Mouse (Mus musculus) forebrain, embryonic 10.5 days (tissue): ENCODE measurements around the gene Ctrc. TPM values are rescaled to one million over a fixed set of nuclear protein-coding genes. Genes with fewer than 3 reads are reported as not detected.
A peak's percentile ranks its signal among the peaks of the same experiment; 100 is the strongest.

Experiments
- DNase-seq: peaks from one replicate; pipeline ENCODE4 v3.0.0-alpha.2; 2017; ENCODE audit warnings: low spot score; ENCODE audit errors: extremely low spot score
- H3K27ac ChIP-seq: fragments of 300-500 bp; sonication (generic); 2 replicates; pipeline ENCODE4 v1.5.1; 2016; ENCODE audit warnings: mild to moderate bottlenecking
- H3K27me3 ChIP-seq: fragments of 300-500 bp; sonication (generic); 2 replicates; pipeline ENCODE4 v1.6.1; 2016; ENCODE audit warnings: mild to moderate bottlenecking; ENCODE audit not compliant: poor library complexity, severe bottlenecking
- H3K36me3 ChIP-seq: fragments of 300-500 bp; sonication (generic); replicated peaks from 2 replicates; pipeline ENCODE4 v1.6.1; 2016; ENCODE audit warnings: mild to moderate bottlenecking, moderate library complexity
- H3K4me1 ChIP-seq: fragments of 300-500 bp; sonication (generic); 2 replicates; pipeline ENCODE4 v1.6.1; 2016
- H3K4me3 ChIP-seq: fragments of 300-500 bp; sonication (generic); 2 replicates; pipeline ENCODE4 v1.5.1; 2016; ENCODE audit warnings: mild to moderate bottlenecking, moderate library complexity
- H3K9me3 ChIP-seq: fragments of 300-500 bp; sonication (generic); 2 replicates; pipeline ENCODE4 v1.6.1; 2016; ENCODE audit warnings: mild to moderate bottlenecking, moderate library complexity
- WGBS: fragments of 180-500 bp; shearing (Covaris S2); methylation state at CpG from one replicate; pipeline ENCODE4 v1.1.7; 2016; 5-methylcytosine and 5-hydroxymethylcytosine counted together
- polyA plus RNA-seq: library from polyadenylated mRNA; unstranded; fragments of >200 nt; fragmentation: Nextera tagmentation; extraction: Ambion mirVana; gene quantifications from 2 replicates; pipeline ENCODE4 v1.2.1, GENCODE M21; 2016

Gene Ctrc
- polyA plus RNA-seq, 1 experiment from 2014 or later = not detected

DNA sequence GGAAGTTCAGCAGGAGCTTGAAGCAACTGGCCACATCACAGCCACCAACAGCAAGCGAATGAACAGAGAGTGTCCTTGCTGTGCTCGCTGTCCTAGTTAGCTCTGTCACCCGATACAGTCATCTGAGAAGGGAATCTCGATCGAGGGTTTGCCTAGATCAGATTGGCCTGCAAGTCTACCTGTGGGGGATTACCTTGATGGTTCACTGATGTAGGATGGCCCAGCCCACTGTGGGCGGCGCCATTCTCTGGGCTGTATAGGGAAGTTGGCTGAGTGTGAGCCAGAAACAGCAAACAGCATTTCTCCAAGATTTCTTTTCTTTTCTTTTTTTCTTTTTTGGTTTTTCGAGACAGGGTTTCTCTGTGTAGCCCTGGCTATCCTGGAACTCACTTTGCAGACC, 18.3 kb upstream of the Ctrc start:
- H3K4me3 ChIP-seq = no peak overlapping the region
- H3K4me1 ChIP-seq = peaks cover 16% of the 10 kb centered on the region
- WGBS = 95% methylated on average over 8 of the region's 8 CpGs
- DNase-seq = no peak
- H3K27me3 ChIP-seq = no peaks in the 10 kb centered on the region
- no peak overlapping the region for H3K27ac ChIP-seq
- H3K9me3 ChIP-seq = no peaks in the 10 kb centered on the region
- peaks cover 28% of the 10 kb centered on the region for H3K36me3 ChIP-seq

DNA sequence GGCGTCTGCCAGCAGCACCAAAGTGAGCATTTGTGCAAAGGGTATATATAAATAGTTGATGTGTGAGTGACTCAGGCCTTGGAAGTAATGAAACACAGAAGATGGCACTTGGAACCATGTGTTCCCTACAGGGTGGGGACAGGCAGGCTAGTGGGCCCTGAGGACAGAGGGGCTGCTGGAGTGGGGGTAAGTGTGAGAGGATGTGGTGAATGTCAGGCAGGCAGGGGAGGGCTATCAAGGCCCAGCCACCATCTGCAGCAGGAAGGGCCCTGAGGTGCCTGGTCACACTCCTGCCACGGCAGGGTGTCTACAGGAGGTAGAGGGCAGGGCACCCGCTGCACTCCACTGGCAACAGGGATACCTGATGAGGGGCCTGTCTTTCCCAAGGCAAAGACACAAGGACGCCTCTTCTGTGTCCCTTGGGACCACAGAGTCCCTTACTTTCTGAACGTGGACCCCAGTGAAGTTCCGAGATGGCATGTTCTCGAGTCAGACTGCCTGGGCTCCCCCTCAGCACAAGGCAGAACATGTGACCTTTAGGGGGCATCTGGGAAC, 17.6 kb upstream of the Ctrc start:
- no peaks in the 10 kb centered on the region for H3K27me3 ChIP-seq
- H3K4me3 ChIP-seq = no peak overlapping the region
- H3K9me3 ChIP-seq = no peaks in the 10 kb centered on the region
- H3K4me1 ChIP-seq = peaks cover 16% of the 10 kb centered on the region
- DNase-seq = no peak
- WGBS = 89% methylated on average over 7 of the region's 7 CpGs
- H3K36me3 ChIP-seq = peaks cover 35% of the 10 kb centered on the region
- H3K27ac ChIP-seq = no peak overlapping the region

DNA sequence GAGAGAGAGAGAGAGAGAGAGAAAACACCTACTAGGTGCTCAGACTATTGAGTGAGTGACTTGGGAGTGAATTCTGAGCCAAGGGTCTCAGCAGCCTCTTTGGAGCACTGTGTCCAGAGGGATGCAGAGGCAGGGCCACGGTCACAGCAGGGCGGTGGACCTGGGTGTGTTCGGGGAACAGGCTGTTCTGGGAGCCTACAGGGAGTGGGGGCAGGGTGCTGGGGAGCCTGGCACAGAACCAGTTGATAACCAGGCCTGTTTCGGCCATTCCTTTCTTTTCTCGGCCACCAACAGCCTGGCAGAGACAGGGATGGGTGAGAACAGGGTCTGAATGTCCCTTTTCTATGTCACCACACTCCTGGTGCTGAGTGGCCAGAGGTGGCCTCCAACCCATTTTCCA, 16.7 kb upstream of the Ctrc start:
- H3K4me3 ChIP-seq = no peak overlapping the region
- H3K36me3 ChIP-seq = peaks cover 37% of the 10 kb centered on the region
- H3K4me1 ChIP-seq = peaks cover 13% of the 10 kb centered on the region
- H3K27ac ChIP-seq = no peak overlapping the region
- no peaks in the 10 kb centered on the region for H3K9me3 ChIP-seq
- 81% methylated on average over 5 of the region's 5 CpGs for WGBS
- no peaks in the 10 kb centered on the region for H3K27me3 ChIP-seq
- DNase-seq = no peak

DNA sequence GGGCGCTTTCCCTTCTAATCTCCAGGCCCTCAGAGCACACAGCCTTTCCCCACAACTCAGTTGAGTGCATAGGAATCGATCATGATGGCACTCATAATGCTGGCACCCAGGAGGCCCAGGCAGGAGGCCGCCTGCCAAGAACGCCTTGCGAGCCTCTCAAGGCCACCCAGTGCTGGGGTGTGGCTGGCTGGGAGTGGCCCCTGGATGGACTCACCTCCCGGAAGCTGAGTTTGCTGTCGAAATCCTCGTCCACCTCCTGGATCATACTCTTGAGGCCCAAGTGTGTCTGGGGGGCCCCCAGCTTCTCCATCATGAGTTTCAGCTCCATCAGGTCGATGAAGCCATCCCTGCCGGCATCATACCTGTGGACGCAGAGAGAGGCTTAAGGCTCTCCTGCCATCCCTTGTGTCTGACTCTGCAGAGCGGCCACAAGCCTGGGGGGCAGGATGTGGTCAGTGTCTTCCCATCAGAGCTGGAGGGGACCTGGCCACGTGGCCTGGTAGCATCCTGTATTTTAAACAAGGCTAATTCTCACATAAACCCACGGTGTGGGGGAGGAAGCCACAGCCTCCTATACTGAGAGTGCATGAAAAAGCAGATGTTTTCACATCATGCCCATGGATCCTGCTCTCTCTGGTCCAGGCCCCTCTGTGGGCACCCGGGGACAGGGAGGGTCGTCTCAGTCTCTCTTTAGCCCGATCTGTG, 15.6 kb upstream of the Ctrc start:
- no peaks in the 10 kb centered on the region for H3K27me3 ChIP-seq
- H3K4me1 ChIP-seq = peaks cover 6% of the 10 kb centered on the region
- 94% methylated on average over 17 of the region's 17 CpGs for WGBS
- H3K27ac ChIP-seq = peak overlapping the region; percentile 25; the same call in 1 of the 2 replicates
- no peaks in the 10 kb centered on the region for H3K9me3 ChIP-seq
- H3K36me3 ChIP-seq = peaks cover 37% of the 10 kb centered on the region
- DNase-seq = no peak
- no peak overlapping the region for H3K4me3 ChIP-seq

DNA sequence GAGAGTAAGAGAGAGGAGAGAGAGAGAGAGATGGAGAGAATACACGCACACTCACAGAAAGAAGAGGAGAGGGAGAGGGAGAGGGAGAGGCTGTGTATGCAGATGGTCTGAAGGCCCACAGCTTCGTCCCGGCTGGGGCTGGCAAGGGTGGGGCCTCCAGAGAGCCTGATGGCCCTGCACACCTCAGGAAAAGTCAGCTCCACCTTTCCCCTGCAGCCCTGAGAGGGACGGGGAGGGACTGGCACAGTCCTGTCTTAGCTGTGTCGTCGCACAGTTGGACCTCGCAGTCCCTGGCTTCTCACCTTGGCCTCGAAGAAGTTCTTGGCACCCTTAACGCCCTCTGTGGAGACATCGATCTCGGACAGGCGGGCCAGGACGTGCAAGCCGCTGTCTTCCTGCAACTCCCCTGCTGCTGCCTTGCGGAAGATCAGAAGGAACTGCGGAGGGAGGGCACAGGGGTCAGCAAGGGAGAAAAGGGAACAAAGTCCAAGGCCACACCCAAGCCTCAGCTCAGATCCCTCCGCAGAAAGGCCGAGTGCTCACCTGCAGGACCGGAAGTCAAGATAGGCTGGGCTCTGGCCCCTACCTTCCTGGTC, 14.2 kb upstream of the Ctrc start:
- peaks cover 35% of the 10 kb centered on the region for H3K36me3 ChIP-seq
- H3K27me3 ChIP-seq = no peaks in the 10 kb centered on the region
- H3K4me3 ChIP-seq = no peak overlapping the region
- H3K27ac ChIP-seq = no peak overlapping the region
- no peak for DNase-seq
- 0 out of 2 replicates have a peak, but pooled peaks cover 5% of the 10 kb centered on the region for H3K4me1 ChIP-seq
- 77% methylated on average over 19 of the region's 19 CpGs for WGBS
- no peaks in the 10 kb centered on the region for H3K9me3 ChIP-seq

DNA sequence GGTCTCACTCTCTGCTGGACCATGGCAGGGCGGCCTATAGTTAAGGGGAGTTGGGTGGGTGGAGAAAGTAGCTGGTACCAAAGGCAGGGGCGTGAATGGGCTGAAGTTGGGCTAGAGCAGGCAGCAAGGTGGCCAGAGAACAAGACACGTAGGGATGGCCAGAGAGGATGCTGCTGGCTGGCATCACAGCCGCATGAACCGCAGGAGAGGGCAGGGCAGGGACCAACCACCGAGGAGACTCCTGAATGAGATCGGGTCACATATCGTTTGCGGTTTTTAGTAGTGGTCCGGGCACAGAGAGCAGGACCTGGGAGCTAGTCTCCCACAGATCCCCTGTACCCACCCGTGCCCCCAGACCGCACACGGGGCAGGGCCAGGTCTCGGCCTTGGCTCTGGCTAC, 13.2 kb upstream of the Ctrc start:
- 93% methylated on average over 14 of the region's 14 CpGs for WGBS
- Histone ChIP-seq H3K9me3 (no peaks in the 10 kb centered on the region), H3K27ac (no peak overlapping the region), H3K27me3 (no peaks in the 10 kb centered on the region), H3K4me1 (0 out of 2 replicates have a peak, but pooled peaks cover 5% of the 10 kb centered on the region), H3K36me3 (peaks cover 30% of the 10 kb centered on the region), H3K4me3 (no peak overlapping the region)
- no peak for DNase-seq

DNA sequence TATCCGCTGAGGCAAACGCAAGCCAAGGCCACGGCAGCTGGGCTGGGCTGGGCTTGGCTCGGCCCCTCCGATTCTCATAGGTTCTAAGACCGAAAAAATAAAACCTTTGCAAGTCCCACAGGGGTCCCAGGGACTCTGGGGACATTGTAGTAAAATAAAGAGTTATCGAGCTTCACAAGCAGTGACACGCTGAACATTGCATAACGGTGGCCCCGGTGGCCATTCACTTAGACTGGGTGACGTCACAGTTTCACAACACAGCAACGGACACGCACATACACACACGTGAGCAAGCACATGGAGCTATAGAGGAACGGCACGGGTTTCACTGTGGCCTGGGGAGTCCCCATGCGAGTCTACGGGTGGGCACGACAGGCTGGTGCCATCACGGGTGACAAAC, 12.3 kb upstream of the Ctrc start:
- no peak for DNase-seq
- WGBS = 94% methylated on average over 20 of the region's 20 CpGs
- Histone ChIP-seq H3K27me3 (no peaks in the 10 kb centered on the region), H3K9me3 (peaks cover under 1% of the 10 kb centered on the region; the same call in 1 of the 2 replicates), H3K27ac (no peak overlapping the region), H3K4me1 (0 out of 2 replicates have a peak, but pooled peaks cover 5% of the 10 kb centered on the region), H3K4me3 (no peak overlapping the region), H3K36me3 (peaks cover 30% of the 10 kb centered on the region)

DNA sequence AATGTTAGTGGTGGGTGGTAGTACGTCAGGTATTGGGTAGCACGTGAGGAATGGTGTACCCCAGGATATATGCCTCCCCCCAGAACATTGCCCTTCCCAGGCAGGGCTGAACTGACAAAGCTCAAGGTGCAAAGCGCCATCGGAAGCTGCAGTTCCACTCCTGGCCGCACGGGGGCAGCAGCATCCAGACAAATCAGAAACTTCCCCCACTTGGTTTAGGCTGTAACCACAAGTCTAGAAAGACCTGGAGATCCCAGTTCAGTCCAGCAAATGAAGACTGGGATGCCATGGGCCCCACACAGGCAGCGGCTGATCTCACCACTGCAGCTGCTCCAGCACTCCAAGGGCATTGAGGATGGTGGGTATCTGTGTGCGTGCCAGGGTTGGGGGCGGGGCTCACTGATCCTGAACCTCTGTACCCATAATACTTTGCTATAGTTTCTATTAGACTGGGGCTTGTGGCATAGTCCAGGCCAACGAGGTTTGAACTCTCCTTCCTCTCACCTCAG, 11.3 kb upstream of the Ctrc start:
- Histone ChIP-seq H3K4me1 (0 out of 2 replicates have a peak, but pooled peaks cover 5% of the 10 kb centered on the region), H3K9me3 (peaks cover 6% of the 10 kb centered on the region; the same call in 1 of the 2 replicates), H3K27me3 (no peaks in the 10 kb centered on the region), H3K36me3 (peaks cover 30% of the 10 kb centered on the region), H3K27ac (peak overlapping the region; percentile 8; the same call in 1 of the 2 replicates), H3K4me3 (no peak overlapping the region)
- 22% methylated on average over 10 of the region's 10 CpGs for WGBS
- DNase-seq = peak; percentile 78

DNA sequence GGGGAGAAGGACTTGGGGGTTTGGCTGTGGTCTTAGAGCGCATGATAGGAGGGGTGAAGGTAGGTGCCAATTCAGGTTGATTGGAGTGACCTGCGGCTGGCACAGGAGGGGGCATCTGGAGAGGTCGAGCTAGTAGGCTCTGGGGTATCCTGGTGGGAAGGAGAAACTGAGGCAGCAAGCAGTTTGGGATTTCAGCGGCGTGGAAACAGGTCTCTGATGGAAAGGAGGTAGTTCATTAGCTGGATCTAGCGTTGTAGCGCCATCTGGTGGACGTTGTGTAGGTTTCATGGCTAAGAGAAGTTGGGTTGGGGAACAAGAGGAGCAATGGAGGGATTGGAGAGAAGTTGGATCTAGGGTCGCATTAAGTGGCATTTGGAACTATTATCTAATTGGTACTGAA, 7.3 kb upstream of the Ctrc start:
- Histone ChIP-seq H3K9me3 (peaks cover 6% of the 10 kb centered on the region; the same call in 1 of the 2 replicates), H3K27ac (no peak overlapping the region), H3K27me3 (no peaks in the 10 kb centered on the region), H3K4me1 (0 out of 2 replicates have a peak, but pooled peaks cover 3% of the 10 kb centered on the region), H3K4me3 (no peak overlapping the region), H3K36me3 (no peaks in the 10 kb centered on the region)
- peak; percentile 56 for DNase-seq
- WGBS = 81% methylated on average over 9 of the region's 9 CpGs

DNA sequence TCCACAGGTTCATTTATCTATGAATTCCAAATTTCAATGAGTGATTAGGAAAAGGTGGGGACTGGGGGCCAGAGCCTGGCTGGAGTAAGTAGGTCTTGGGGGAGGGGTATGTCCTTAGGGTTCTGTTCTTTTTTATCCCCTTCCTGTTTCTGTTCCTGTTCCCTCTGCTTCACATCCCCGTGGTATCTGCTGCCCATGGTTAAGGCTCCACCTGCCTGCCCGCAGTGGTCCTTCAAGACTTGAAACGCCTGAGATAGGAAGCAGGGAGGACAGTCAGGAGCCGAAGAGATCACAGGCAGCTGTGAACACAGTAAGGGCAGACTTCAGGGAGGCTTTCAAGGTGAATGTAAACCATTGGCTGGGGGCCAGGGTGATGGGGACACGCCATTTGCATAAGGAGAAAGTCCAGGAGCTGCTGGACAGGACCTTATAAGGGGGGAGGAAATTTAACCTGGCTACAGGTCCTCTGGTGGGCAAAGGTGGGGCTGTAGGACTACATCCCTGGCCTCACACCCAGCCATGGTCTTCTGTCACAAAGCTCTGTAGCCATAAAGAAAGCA, 11.5 kb downstream of the Ctrc start:
- no peak for DNase-seq
- Histone ChIP-seq H3K9me3 (no peaks in the 10 kb centered on the region), H3K27me3 (no peaks in the 10 kb centered on the region), H3K36me3 (no peaks in the 10 kb centered on the region), H3K27ac (no peak overlapping the region), H3K4me3 (no peak overlapping the region), H3K4me1 (peaks cover 4% of the 10 kb centered on the region; the same call in 1 of the 2 replicates)
- WGBS = 72% methylated on average over 5 of the region's 5 CpGs

DNA sequence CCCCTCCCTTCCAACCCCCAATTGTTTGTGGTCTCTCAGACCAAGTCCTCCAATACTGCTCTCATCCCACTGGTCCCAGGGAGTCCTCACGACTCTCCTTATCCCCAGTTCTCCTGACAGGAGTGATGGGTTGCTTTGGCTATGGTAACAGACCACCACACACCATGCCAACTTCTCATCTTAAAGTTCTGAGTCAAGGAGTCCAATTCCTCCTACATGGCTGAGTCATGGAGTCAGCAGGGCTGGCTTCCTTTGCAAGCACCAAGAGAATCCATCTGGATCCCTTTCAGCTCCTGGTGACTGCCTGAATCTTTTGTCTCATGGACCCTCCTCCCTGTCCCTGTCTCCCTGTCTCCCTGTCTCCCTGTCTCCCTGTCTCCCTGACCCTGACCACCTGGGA, 12.2 kb downstream of the Ctrc start:
- Histone ChIP-seq H3K4me1 (peaks cover 4% of the 10 kb centered on the region; the same call in 1 of the 2 replicates), H3K4me3 (no peak overlapping the region), H3K9me3 (no peaks in the 10 kb centered on the region), H3K27me3 (no peaks in the 10 kb centered on the region), H3K36me3 (no peaks in the 10 kb centered on the region), H3K27ac (no peak overlapping the region)
- no peak for DNase-seq
- WGBS = 71% methylated on average over 1 of the region's 1 CpGs

DNA sequence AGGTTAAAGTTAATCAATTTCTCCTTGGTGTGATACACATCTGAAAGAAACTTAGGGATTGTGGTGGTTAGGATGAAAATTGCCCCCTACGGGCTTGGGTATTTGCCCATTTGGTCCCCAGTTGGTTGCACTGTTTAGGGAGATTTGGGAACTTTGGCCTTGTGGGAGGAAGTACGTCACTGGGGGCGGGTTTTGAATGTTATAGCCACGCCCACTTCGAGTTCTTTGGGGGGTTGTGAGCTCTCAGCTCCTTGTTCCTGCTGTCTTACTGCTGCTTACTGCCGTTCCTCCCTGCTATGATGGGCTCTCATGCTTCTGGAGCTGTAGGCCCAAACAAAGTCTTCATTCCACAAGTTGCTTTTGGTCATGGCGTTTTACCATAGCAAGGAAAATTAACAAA, 14.8 kb downstream of the Ctrc start:
- Histone ChIP-seq H3K4me1 (peaks cover 4% of the 10 kb centered on the region; the same call in 1 of the 2 replicates), H3K4me3 (no peak overlapping the region), H3K9me3 (no peaks in the 10 kb centered on the region), H3K27ac (no peak overlapping the region), H3K27me3 (no peaks in the 10 kb centered on the region), H3K36me3 (no peaks in the 10 kb centered on the region)
- 82% methylated on average over 7 of the region's 7 CpGs for WGBS
- DNase-seq = no peak
